Mouse (Mus musculus) cerebellum, postnatal 4 days (tissue): ENCODE data around the gene Dpp6.
A peak's percentile ranks its signal among the peaks of the same experiment; 100 is the strongest.
"Not testable (repeated sequence)": the region's sequence is repeated elsewhere in the genome, so short reads cannot be mapped to it uniquely, and the experiment has no call there.

Experiments
- DNase-seq, 2 experiments: peaks; one replicate each; pipeline ENCODE4 v3.0.0; 2022; ENCODE audit warnings: low spot score in 2 of 2, mixed read lengths in 1 of 2

Dpp6 gene

DNA sequence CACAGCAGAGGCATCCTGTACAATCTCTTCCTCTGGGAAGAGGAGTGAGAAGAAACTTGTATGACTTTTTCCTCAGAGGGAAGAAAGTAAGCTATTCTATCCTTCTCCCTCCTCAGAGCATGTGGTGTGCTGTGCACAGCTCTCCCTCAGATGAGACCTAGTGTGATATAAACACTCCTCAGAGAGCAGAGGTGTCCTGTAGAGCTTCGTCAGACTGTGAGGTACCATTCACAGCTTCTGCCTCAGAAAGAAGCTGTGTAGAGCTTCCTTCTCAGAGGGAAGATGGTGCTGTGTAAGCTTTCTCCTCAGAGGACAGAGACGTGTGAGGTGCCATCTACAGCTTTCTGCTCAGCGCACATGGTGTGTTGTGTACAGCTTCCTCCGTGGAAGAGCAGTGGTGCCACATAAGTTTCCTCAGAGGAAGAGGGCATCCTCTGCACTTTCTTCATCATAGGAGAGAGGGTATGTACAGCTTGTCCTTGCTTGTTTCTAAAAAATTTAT is 658.0 kb downstream of the Dpp6 start:
- no peak for DNase-seq

DNA sequence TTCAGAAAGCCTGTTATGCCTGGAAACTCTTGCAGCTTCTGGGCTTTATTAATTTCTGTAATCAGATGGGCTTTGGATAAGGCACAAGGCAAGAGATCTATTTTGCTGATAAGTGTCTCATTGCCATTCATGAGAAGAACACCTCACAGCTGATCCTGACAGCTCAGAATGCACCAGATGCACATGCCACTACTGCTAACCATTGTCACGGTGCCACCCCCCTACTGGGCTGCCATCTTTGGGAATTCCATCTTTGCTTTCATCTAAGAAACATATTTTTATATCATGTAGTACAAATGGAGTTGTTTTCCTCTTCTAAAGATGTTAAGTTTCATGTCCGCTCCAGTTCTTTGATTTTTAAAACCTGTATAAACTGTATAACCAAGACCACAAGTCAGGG is 664.7 kb downstream of the Dpp6 start:
- DNase-seq = no peak

DNA sequence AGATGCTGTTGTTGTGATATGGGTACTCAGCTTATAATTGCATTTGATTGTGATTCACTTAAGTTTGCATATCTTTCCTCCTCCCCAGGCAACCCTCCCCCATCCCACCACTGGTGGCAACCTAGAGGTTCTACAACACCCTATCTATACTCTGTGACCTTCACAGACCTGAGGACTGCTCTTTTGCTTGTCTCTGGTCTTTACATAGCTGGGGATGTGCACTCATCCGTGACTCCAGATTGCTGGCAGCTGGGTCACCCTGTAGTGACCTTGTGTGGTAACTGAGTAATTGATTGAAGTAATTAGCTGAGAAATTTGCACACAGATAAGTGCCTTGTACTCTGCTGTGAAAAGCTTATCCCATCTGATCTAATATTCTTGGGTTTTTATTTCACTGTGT is 669.1 kb downstream of the Dpp6 start:
- DNase-seq = no peak

DNA sequence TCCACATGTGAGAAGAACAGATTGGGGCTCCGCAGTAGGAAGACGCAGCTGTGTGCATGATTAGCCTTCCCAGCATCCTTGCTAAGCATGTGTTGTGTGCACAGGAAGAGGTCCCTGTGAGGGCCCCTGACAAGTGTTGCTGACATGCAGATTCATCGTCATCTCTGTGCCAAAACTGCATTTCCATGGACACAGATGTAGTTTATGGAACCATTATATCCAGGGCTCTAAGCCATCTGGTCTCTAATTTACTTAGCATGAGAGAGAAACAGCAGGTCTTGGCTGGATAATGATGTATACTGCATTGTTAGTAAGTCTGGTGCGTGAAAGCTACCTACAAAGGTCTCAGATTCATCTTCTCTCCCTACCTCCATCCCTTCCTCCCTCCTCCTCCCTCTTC is 673.9 kb downstream of the Dpp6 start:
- DNase-seq = no peak

DNA sequence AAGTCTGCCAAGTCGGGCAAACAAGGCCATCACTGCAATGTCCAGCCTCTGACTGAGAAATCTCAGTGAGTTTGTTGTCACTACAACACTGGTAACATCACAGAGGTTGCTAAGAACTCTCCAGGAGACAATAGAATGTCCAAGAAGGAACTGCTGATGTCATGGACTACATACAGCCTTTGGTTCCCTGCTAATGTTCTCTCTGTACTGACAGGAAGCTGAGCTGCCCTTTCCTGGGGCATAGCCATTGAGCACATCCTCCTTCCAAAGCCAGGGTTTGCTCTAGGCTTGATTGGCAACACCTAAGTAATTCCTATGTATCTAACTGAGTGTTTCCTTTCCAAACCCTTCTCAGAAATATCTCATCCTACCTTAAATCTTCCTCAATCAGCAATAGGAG is 684.3 kb downstream of the Dpp6 start, which contains the start of gene Speer4b:
Gene Speer4b, minus strand, starts transcription at position 101 of the 400 bp plus-strand sequence.
- not testable (repeated sequence) for DNase-seq

DNA sequence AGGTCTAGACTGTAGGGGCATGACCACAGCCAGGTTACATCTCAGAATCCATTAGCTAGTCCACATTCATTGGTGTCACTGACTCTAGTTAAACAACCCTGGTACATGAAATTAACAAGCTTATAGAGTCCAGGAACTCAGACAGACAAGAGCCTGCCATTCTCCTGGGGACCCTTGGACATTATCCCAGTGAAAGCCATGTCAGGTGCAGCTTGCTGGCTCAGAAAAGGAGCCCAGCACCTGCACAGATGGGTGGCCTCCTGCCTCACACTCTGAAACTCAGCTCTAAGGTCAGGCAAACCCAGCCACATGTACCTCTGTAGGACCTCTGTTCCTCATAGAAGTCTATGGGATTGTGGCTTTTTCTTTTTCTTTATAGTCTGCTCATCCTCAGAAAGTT is 701.7 kb downstream of the Dpp6 start:
- DNase-seq = no peak

DNA sequence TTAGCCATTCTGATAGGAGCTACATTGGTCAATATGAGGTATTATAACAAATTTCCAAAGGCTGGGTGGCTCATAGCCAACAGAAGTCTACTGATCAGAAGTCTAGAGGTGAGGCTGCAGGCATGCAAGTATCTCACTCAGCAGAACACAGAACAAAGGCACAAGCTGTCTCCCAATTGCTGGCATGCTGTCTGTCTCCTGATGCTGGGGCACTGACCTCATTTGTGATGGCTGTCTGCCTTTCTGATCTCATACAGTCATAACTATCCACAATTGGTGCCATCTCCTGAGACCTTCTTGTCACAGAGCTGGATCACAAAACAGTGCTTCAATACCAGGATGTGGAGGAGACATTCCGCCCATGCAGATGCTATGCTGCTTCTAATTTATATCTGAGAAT is 709.9 kb downstream of the Dpp6 start:
- no peak for DNase-seq

DNA sequence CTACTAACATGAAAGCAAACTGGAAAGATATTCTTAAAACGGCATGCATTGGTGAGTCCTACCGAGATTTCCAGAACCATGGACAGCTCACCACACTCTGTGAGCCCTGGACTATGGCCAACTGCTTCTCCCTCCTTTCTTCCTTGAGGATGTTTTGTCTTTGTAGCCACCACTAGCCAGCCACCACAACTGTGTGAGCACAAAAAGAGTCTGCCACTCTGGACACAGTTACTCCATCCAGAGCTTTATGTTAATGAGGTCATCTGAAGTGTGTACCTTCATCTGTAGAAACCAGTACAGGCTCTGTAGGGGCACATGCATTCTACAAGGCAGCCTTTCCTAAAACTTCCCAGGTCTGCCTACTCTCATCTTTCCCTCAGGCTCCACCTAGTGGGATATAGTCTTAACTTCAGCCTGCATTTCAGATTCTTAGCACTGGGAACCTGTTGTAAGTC is 727.8 kb downstream of the Dpp6 start:
- DNase-seq = peak in 1 of 2 experiments; percentile 31

DNA sequence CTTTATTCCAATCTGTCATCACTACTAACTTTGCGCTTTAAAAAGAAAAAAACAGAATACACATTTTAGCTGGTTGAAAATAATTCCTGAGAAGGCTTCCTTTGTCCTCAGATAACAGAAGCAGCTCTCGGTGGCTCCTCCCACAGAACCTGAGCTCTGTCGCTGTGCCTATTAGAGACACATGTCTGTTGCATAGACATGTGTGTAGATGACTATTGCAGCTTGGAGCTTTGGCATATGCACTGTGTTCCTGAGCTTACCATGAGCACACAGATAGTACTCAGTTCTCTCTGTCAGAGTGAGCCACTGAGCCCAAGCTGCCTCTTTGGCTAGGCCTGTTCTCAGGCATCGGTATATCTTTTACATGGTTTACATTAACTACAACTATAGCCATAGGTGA is 732.3 kb downstream of the Dpp6 start:
- DNase-seq = no peak

DNA sequence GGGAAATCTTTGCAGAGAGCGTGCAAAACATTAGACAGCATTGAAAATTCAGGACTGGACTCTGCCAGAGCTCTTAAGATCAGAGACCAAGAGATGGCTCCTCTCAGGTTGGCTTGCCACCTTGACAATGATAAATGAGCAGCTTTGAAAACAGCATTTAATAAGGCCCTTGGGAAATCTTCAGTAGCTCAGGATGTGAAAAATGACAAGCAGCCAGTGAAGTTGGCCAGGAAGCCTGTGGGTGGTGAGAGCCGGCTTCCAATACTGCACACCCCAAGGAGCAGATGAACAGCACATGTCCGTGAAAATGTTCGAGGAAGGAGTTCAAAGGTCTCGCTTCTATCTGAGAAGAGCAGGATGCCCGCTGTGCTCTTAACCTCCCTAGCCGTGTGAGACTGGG is 748.7 kb downstream of the Dpp6 start:
- DNase-seq = no peak

DNA sequence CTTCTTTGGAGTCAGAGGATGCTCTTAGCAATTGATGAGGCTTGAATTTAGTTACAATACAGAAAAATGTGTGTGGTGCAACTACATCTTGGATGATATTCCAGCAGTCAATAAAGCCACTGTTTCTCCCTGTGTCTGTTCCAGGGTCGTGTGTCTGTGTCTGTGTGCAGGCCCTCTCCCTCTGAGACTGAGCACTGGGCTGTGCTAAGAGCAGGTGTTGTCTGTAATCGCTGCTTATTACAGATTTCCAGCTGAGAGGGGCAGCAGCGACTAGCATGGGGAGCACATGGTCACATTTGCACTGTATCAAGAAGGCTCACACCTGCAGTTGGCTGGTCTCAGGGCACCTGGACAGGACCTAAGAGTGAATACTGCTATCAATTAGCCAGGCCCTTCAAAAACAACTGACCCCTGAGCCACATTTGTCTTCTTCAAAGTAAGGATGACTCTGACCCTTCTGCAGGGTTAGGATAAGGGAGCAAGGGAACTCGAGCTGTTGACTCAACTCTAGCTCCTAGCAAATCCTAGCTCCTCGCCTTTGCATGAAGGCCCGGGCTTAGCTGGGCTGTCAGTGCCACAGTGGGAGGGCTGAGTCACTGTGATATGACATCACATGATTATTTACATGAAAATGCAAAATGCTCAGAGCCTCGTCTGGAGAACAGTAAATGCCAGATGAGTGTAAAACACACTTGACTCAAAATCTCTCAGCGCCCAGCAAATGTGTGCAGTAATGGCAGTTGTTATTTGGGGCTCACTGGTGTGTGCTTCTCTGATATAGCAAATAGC is 771.2 kb downstream of the Dpp6 start:
- DNase-seq = no peak

DNA sequence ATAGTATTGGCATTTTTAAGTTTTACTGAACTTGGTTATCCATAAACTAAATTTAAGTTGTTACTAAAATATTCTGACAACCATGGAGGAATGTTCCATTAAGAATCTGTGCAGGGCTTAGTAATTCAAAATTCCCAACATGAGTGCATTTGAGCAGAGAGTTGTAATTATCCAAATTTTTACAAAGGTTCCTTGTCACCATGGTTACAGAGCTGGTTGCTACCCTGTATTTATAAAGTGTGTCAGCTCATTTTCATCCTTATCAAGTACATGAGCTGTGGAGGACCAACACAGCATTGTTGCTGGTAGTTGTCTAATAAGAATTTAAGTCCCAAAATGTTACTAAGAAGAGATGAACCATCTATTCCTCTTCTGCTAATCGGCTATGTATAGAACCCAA is 787.1 kb downstream of the Dpp6 start:
- DNase-seq = no peak

DNA sequence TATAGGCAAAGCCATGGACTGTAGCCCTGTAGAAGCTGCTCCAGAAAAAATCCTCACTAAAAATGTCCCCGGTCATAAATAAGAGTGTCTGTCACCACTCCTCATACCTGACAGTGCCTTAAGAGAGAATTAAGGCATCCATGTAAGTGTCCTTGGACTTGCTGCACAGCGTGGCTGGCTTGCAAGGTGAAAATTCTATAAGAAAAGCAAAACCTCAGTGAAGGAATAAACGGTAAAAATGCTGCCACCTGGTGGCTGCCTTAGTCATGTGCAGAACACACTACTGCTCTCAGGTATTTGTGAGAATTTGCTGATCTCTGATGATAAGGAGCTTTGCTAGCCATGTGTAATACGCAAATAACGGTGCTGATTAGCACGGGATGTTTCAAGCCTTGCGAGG is 798.8 kb downstream of the Dpp6 start:
- peak; percentile 39 to 74 for DNase-seq

DNA sequence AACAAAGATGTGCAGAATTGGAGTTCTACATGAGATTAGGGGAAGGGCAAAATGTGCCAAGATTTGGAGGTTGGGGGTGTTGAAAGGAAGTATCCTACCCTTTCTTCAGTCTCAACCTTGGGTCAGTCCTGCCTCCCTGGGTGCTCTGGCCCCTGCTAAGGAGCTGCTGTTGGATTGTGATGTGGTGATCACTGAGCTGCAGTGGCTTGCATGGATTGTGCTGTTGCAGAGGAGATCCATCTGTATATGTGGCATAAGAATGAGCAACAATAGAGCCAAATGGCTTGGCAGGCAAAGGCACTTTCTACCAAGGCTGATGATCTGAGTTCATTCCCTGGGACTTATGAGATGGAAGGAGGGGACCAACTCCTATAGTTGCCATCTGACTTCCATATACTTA is 804.8 kb downstream of the Dpp6 start:
- DNase-seq = no peak

DNA sequence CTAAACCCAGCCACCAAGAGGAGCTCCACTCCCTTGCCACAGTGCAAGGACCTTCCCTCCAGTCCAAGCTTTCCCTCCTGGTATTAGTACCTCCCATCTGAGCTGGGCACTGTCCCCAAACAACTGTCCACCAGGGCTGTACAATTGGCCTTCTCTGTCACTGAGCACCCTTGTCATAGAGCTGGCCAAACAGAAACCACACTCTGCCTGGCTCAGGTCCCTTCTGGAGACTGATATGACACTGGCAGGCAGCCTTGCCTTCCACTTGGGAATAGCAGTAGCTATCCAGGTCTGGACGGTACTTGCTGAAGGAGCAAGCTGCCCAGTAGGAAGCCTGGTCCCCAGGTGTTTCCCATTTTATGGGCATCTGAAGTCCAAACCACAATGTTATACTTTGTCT is 806.9 kb downstream of the Dpp6 start:
- DNase-seq = no peak

DNA sequence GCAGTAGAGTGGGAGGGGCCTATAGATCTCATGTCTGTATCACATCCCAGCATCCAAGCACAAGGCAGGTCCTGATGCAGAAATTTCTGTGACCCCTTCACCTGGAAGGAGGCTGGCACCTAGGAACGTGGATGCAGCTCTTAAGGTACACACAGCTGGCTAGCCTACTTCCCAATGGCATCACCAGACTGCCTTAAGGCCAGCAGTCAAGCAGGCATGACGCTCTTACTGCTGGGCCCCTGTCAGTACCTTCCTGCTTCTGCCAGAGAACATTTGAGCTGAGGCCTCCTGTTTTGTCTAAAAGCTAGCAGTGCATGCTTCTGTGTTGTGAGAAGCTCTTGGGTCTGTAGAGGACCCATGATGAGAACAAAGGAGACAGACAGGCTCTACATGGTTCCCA is 815.1 kb downstream of the Dpp6 start:
- DNase-seq = no peak

DNA sequence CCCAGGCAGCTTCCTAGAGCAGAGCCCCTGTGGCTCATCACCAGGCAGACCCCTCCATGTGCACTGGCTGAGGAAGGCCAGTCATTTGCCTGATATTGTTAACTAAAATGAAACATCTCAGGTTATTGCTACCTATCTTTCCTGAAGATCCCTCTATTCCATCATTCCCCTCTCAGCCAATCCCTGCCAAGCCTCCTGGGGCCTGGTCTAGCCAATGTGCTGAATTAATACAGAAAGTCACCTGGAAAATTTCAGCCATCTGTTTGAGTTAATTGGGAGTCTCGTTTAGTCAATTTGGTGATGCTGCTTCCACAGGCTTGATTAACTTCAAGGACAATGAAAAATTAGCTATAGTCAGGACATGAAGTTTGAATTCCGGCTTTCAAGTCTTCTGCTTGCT is 818.9 kb downstream of the Dpp6 start:
- no peak for DNase-seq

DNA sequence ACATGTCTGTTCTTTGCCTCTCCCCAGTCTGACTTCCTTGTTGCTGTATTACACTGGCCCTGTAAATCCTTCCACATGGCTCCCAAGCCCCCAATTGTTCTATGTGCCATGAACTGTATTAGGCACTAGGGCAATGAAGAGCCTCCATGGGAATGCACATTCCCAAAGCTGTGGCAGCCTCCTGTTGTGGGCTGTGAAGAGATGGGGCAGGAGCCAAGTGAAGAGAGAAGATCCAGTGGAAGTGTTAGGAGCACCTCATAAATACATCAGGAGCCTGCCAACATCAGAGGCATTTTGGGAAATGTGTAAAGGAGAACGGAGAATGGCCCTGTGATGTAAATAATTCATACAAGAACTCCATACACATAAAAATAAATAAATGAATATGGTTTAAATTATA is 824.9 kb downstream of the Dpp6 start:
- DNase-seq = no peak

DNA sequence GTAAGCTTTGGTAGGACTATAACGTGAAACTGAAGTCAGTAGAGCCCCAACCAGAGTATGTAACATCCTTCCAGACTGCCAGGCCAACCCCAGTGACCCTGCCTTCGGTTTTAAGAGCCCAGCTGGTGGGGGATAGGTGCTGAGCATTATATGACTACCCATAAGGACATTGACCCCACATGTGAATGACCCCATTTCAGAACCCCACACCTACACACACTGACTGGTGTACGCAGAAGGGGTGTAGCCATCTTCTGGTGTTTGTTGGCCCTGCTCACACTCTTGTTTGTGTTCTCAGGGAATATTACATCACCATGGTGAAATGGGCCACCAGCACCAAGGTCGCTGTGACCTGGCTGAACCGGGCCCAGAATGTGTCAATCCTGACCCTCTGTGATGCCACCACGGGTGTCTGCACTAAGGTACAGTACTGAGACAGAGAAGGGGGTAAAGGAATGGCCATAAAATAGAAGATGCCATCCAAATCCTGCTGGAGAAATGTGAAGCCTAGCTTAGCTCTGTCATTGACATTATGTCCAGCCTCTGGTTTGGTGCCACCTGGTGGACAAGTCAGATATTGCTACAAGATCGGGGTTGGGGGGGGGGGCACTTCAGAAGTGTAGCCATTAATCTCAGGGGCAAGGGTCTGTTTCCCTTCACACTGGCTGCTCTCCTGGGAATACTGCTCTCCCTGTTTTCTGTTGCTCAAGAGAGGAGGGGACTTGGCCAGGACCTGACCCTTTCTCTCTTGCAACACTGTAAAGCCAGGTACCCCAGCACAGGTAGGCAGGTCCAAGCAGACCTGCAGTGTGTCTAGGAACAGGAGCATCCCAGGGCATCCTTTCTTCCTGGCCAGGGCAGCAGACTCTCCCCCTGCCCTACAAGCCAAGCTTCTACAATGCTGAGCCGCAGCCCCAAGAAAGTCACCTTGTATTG is 835.1 kb downstream of the Dpp6 start:
- peak in 1 of 2 experiments; percentile 53 for DNase-seq

DNA sequence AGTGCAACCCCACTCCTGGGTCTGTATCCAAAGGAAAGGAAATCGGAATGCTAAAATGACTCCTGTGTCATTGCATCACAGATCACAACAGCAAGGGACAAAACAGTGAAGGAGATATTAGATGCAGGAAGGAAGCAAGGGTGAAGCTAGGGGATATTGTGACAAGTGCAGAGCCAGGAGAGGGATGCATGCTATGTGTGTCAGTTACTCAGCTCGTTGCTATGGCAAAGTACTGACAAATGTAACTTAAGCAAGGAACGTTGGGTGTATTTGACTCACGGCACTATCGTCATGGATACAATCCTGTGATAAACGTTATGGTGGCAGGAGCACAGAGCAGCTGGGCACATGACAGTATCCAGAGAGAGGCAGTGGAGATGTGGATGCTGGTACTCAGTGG is 839.1 kb downstream of the Dpp6 start:
- DNase-seq = no peak

DNA sequence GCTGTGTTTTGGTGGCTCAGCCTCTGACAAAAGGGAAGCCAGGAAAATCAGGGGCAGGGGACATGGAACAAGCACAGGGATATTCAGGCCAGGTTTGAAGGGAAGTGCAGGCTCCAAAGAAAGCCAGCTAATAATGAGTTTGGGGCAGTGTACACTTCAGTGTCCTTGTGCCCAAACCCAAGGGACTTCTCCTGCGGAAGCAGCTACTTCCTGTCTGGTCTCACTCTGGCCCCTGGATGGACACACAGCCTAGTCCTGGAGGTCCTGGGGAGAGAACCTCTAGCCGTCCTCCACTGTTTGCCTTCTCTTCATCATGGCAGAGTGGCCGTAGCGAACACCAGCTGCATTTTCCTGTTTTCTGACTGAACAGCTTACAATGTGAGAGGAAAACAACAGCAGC is 840.7 kb downstream of the Dpp6 start:
- no peak for DNase-seq

DNA sequence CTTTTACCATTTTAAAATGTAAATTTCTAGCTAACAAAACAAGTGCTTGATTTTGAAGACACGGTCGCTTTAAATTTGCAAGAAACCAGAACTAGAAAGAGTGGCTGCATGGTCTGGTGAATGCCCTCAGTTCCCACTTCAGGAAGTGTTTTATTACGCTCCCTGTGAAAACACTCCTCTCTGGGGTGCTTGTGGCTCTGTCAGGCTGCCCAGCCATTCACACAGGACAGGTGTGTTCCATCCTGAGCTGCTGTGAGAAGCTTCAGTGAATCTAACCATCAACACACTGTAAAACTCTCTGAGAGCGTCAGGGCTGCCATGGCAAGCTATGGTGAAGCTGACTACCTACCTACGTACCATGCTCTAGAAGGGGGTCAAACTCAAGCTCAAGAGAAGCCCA is 841.2 kb downstream of the Dpp6 start:
- DNase-seq = no peak

DNA sequence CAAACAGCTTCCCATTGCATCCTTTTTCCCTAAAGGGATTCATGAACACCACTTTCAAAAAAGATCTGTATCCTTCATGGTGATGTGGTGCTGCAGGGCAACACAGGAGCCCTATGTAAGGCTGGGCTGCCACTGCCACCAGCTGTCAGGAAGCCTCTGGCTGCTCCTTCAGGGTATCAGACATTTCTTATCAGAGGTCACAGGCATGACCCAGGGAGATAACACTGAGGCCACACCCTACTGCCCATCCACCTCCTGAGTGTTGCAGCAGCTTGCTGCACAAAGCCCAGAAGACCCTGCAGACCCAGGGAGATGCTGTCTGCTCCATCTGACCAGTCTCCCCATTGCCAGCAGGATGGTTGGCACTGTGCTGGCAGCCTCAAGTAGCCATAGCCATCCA is 841.6 kb downstream of the Dpp6 start:
- no peak for DNase-seq
